Mouse (Mus musculus): ENCODE results near the gene Smyd3.

GRCm38 (mm10) chr1:179436596-179436995 lies 81.2 kb downstream of the Smyd3 start:
- TF ChIP-seq EP300 (IDR thresholded peaks at IDR 0.05) = no peak
- no peak for TF ChIP-seq CTCF (IDR thresholded peaks at IDR 0.05)
